Mouse (Mus musculus): ENCODE results near the gene Taf5l. TPM values are rescaled to one million over a fixed set of nuclear protein-coding genes. Genes with fewer than 3 reads are reported as not detected.
A peak's percentile ranks its signal among the peaks of the same experiment; 100 is the strongest.
"Not testable (repeated sequence)": the region's sequence is repeated elsewhere in the genome, so short reads cannot be mapped to it uniquely, and the experiment has no call there.

Taf5l gene
- polyA plus RNA-seq, 1 experiment from 2014 or later, result 60.6 TPM

- no peak for DNase-seq (ENCODE audit: low spot score)
These were observed 6.4 kb downstream of the Taf5l start for GRCm38 (mm10) chr8:124014751-124015150.

GRCm38 (mm10) chr8:124014299-124014698 lies 6.9 kb downstream of the Taf5l start:
- not testable (repeated sequence) for DNase-seq (ENCODE audit: low spot score)

GRCm38 (mm10) chr8:124011989-124012586 lies 9.1 kb downstream of the Taf5l start:
- no peak for DNase-seq (ENCODE audit: low spot score)

GRCm38 (mm10) chr8:124011580-124011979 lies 9.6 kb downstream of the Taf5l start:
- no peak for DNase-seq (ENCODE audit: low spot score)

- DNase-seq (ENCODE audit: low spot score), result no peak
These were observed 13.4 kb downstream of the Taf5l start for GRCm38 (mm10) chr8:124007829-124008228.

- DNase-seq (ENCODE audit: low spot score), result no peak
These were observed 18.6 kb downstream of the Taf5l start for GRCm38 (mm10) chr8:124002546-124003108.

- no peak for DNase-seq (ENCODE audit: low spot score)
These were observed 21.6 kb downstream of the Taf5l start for GRCm38 (mm10) chr8:123999568-123999967.

GRCm38 (mm10) chr8:123993997-123994396 lies 27.2 kb downstream of the Taf5l start:
- no peak for DNase-seq (ENCODE audit: low spot score)

- no peak for DNase-seq (ENCODE audit: low spot score)
These were observed 27.6 kb downstream of the Taf5l start for GRCm38 (mm10) chr8:123993597-123993996.

- no peak for DNase-seq (ENCODE audit: low spot score)
These were observed 28.6 kb downstream of the Taf5l start for GRCm38 (mm10) chr8:123992587-123992986.

- no peak for DNase-seq (ENCODE audit: low spot score)
These were observed 30.7 kb downstream of the Taf5l start for GRCm38 (mm10) chr8:123990277-123991049.

GRCm38 (mm10) chr8:123989128-123989527 lies 32.1 kb downstream of the Taf5l start:
- DNase-seq (ENCODE audit: low spot score), result no peak

- DNase-seq (ENCODE audit: low spot score), result no peak
These were observed 32.6 kb downstream of the Taf5l start for GRCm38 (mm10) chr8:123988605-123989038.

GRCm38 (mm10) chr8:123982826-123983400 lies 38.3 kb downstream of the Taf5l start, which contains the start of gene Abcb10:
Gene Abcb10, minus strand, starts transcription at chr8:123983122.
- peak; percentile 64 for DNase-seq (ENCODE audit: low spot score)

- DNase-seq (ENCODE audit: low spot score), result peak; percentile 33
These were observed 38.9 kb downstream of the Taf5l start for GRCm38 (mm10) chr8:123982291-123982793.

GRCm38 (mm10) chr8:123981674-123982073 lies 39.5 kb downstream of the Taf5l start:
- DNase-seq (ENCODE audit: low spot score), result no peak

- DNase-seq (ENCODE audit: low spot score), result no peak
These were observed 41.0 kb downstream of the Taf5l start for GRCm38 (mm10) chr8:123980239-123980638.

GRCm38 (mm10) chr8:123978926-123979325 lies 42.3 kb downstream of the Taf5l start:
- no peak for DNase-seq (ENCODE audit: low spot score)

- peak; percentile 20 for DNase-seq (ENCODE audit: low spot score)
These were observed 42.9 kb downstream of the Taf5l start for GRCm38 (mm10) chr8:123978166-123978838.

- DNase-seq (ENCODE audit: low spot score), result no peak
These were observed 43.7 kb downstream of the Taf5l start for GRCm38 (mm10) chr8:123977499-123977898.

GRCm38 (mm10) chr8:123973495-123973894 lies 47.7 kb downstream of the Taf5l start:
- DNase-seq (ENCODE audit: low spot score), result no peak
